Mouse (Mus musculus): ENCODE data around the gene Fhdc1. TPM values are rescaled to one million over a fixed set of nuclear protein-coding genes. Genes with fewer than 3 reads are reported as not detected.

The Fhdc1 gene
- polyA plus RNA-seq, 1 experiment from 2014 or later, result 20.0 TPM

DNA sequence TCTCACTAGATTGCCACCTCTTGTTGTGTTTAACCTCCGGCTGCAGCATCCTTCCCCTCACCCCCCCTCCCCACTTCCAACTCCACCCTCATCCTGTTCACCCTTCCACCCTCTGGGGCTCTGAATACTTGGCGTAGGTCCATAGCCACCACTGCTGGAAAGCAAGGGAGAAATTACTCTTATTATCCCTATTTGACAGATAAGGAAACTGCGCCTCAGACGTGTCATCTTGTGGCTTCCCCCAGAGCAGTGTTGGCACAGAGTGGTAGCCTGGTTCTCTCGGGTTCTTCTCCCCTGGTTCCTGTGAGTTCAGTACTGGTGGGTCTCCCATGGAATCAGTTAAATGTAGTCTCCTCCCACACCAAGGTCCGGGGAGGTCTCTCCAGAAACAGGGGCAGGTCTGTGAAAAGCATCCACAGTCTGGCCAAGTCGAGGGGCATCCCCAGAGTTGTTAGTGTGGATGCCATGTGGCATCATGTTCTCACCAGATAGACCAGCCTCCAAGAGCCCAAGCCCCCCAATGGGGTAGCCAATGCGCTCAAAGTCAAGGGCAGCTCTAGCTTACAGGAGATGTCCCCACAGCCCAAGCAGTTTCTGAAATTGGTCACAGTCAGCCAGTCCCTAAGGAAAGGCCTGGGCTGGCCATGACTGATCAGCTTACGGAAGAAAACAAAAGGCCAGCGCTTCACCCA, 12.7 kb downstream of the Fhdc1 start:
- H3K36me3 ChIP-seq (ENCODE audit: control insufficient read depth, insufficient read depth, low read length), result no peaks in the 10 kb centered on the region; the same call in 1 of the 2 replicates
- 46% methylated on average over 10 of the region's 10 CpGs for WGBS

DNA sequence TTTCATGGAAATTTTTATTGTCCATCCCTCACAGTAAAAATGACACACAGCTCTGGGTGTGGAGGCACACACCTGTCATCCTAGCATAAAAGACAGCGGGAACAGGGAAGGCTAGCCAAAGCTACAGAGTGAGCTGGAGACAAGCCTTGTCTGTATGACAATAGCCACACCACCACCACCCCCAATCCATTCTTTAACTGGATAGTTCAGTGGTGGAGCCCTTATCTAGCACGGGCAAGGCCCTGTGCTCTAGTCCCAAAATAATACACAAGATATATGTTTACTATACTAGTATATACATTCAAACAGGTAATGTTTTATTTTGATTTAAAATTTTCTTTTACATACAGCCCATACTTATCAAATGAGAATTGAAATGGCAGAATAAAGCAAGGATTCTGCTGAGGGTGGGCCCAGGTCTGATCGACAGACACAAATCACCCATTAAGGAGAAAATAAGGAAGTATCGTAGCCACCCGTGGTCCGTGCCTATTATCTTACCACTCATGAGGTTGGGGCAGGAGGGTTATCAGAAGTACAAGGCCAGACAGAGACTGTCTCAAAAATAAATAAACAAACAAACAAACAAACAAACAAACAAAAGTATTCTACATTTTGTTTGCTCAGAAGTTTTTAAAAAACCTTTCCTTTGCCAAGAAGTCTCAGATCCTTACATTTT, 14.3 kb downstream of the Fhdc1 start:
- no peak overlapping the region for H3K9ac ChIP-seq (ENCODE audit: low read length)
- H3K9me3 ChIP-seq (replicated peaks; ENCODE audit: control insufficient read depth, low read length), result no peaks in the 10 kb centered on the region
- peaks cover 32% of the 10 kb centered on the region for H3K4me1 ChIP-seq (ENCODE audit: control insufficient read depth, insufficient read depth, low read length)
- H3K4me3 ChIP-seq (replicated peaks; ENCODE audit: low read length), result no peak overlapping the region
- H3K27me3 ChIP-seq (ENCODE audit: control insufficient read depth, insufficient read depth, low read length), result no peaks in the 10 kb centered on the region
- H3K36me3 ChIP-seq (ENCODE audit: control insufficient read depth, insufficient read depth, low read length), result no peaks in the 10 kb centered on the region; the same call in 1 of the 2 replicates
- H3K27ac ChIP-seq (ENCODE audit: low read length), result no peak overlapping the region
- 77% methylated on average over 6 of the region's 6 CpGs for WGBS
- ATAC-seq (ENCODE audit: insufficient read depth, low FRiP score), result no peak
- H3K4me2 ChIP-seq (ENCODE audit: low read depth, low read length), result no peak overlapping the region

More for the DNA sequence above, 12.7 kb downstream of the Fhdc1 start:
- no peak overlapping the region for H3K9ac ChIP-seq (ENCODE audit: low read length)
- peaks cover 24% of the 10 kb centered on the region for H3K4me1 ChIP-seq (ENCODE audit: control insufficient read depth, insufficient read depth, low read length)
- no peaks in the 10 kb centered on the region for H3K9me3 ChIP-seq (replicated peaks; ENCODE audit: control insufficient read depth, low read length)
- no peak overlapping the region for H3K27ac ChIP-seq (ENCODE audit: low read length)
- ATAC-seq (ENCODE audit: insufficient read depth, low FRiP score), result no peak
- no peaks in the 10 kb centered on the region for H3K27me3 ChIP-seq (ENCODE audit: control insufficient read depth, insufficient read depth, low read length)
- no peak overlapping the region for H3K4me2 ChIP-seq (ENCODE audit: low read depth, low read length)
- no peak overlapping the region for H3K4me3 ChIP-seq (replicated peaks; ENCODE audit: low read length)

DNA sequence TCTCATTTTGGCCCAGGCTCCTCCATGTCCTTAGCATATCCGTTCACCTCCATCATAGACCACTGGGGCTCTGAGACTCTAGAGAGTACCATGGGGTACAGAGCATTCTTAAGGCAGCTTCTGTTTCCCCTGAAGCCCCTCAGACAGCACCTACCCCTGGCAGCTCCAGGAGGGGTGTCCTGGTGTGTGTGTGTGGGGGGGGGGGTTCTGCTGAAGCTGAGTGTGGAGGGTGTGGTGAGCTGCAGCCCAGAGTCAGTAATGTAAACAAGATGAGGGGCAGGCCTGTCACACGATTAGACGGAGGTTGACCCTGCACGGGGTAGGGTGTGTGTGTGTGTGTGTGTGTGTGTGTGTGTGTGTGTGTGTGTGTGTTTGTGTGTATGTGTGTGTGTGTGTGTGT, 18.5 kb downstream of the Fhdc1 start:
- Histone ChIP-seq H3K9ac (ENCODE audit: low read length) (no peak overlapping the region), H3K4me1 (ENCODE audit: control insufficient read depth, insufficient read depth, low read length) (peaks cover 30% of the 10 kb centered on the region), H3K4me2 (ENCODE audit: low read depth, low read length) (no peak overlapping the region), H3K4me3 (replicated peaks; ENCODE audit: low read length) (no peak overlapping the region), H3K27me3 (ENCODE audit: control insufficient read depth, insufficient read depth, low read length) (no peaks in the 10 kb centered on the region), H3K9me3 (replicated peaks; ENCODE audit: control insufficient read depth, low read length) (no peaks in the 10 kb centered on the region), H3K27ac (ENCODE audit: low read length) (peak overlapping the region; percentile 54), H3K36me3 (ENCODE audit: control insufficient read depth, insufficient read depth, low read length) (no peaks in the 10 kb centered on the region)
- 15% methylated on average over 4 of the region's 4 CpGs for WGBS
- ATAC-seq (ENCODE audit: insufficient read depth, low FRiP score), result 0 out of 2 replicates have a peak, but pooled peaks have one; percentile 45

DNA sequence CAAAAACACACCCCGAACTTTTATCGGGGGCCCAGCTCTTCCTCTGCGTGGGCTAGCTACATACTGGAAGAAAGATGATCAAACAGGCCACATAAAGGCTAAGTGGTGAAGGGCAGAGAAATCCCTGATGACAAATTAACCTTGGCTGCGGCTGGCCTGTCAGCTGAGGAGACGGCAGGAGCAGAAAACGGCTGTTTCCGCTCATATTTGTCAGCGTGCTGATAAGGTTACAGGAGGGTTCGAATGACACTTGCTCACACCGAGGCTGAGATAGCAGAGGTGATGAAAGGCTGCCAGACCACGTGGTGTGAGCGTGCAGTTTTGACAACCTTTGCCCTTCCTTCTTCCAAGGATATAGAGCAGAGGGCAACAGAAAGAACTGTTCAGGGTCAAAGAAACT, 19.3 kb downstream of the Fhdc1 start:
- Histone ChIP-seq H3K4me3 (replicated peaks; ENCODE audit: low read length) (no peak overlapping the region), H3K36me3 (ENCODE audit: control insufficient read depth, insufficient read depth, low read length) (no peaks in the 10 kb centered on the region), H3K4me1 (ENCODE audit: control insufficient read depth, insufficient read depth, low read length) (peaks cover 33% of the 10 kb centered on the region), H3K9ac (ENCODE audit: low read length) (peak overlapping the region; percentile 28; the same call in 1 of the 2 replicates), H3K4me2 (ENCODE audit: low read depth, low read length) (peak overlapping the region; percentile 28), H3K27me3 (ENCODE audit: control insufficient read depth, insufficient read depth, low read length) (no peaks in the 10 kb centered on the region), H3K27ac (ENCODE audit: low read length) (peak overlapping the region; percentile 54), H3K9me3 (replicated peaks; ENCODE audit: control insufficient read depth, low read length) (no peaks in the 10 kb centered on the region)
- WGBS, result 5% methylated on average over 12 of the region's 12 CpGs
- peak; percentile 74 for ATAC-seq (ENCODE audit: insufficient read depth, low FRiP score)

DNA sequence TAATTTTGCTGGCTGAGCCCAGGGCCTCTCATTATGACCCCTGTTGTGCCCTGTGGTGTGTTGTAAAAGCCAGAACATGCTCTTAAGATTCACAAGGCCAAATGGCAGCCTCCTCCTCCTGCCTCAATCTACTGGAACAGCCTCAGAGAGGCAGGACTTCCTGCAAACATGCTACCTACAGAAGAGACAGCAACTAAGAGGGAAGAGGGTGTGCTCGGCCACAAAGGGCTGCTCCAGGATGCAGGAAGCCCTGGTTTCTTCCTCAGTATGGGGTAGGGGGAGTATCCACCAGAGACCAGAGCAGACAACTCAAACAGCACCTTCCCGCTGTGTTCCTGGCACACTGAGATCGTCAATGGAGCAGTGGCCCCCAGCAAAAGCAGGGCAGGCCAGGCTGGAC, 19.7 kb downstream of the Fhdc1 start:
- peak overlapping the region; percentile 54 for H3K27ac ChIP-seq (ENCODE audit: low read length)
- H3K9me3 ChIP-seq (replicated peaks; ENCODE audit: control insufficient read depth, low read length), result no peaks in the 10 kb centered on the region
- H3K4me2 ChIP-seq (ENCODE audit: low read depth, low read length), result no peak overlapping the region
- no peaks in the 10 kb centered on the region for H3K27me3 ChIP-seq (ENCODE audit: control insufficient read depth, insufficient read depth, low read length)
- peak overlapping the region; percentile 0; the same call in 1 of the 2 replicates for H3K9ac ChIP-seq (ENCODE audit: low read length)
- H3K36me3 ChIP-seq (ENCODE audit: control insufficient read depth, insufficient read depth, low read length), result no peaks in the 10 kb centered on the region
- peaks cover 34% of the 10 kb centered on the region for H3K4me1 ChIP-seq (ENCODE audit: control insufficient read depth, insufficient read depth, low read length)
- ATAC-seq (ENCODE audit: insufficient read depth, low FRiP score), result no peak
- H3K4me3 ChIP-seq (replicated peaks; ENCODE audit: low read length), result no peak overlapping the region
- 24% methylated on average over 3 of the region's 3 CpGs for WGBS

DNA sequence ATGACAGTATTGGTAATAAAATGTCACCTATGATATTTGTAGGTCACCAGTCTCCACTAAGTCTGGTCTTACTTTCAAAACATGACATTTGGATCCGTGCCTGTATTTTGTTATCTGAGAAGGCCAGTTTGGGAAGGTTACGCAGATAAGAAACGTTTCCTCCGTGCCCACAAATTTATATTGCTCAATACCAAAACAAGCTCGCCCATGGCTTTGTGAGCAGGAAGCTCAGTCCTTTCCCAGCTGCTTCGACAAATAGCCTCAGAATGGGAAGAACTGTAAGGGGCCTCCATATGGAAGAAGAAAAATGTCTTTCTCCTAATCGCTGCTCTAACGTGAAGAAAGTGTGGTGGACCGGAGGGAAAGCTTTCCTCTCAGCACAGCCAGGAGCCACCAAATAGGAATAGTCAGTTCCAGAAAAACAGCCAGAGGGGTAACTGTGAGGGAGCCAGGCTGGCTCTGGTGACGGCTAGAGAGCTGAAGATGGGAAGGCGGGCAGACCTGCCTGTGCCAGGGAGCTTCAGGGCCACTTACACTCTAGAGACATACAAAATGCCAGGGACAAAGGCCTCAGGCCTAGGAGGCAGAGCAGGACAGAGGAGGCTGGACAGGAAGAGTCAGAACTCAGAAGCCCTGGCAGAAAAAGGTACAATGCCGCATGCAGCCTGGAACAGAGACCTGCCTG, 24.4 kb downstream of the Fhdc1 start:
- Histone ChIP-seq H3K36me3 (ENCODE audit: control insufficient read depth, insufficient read depth, low read length) (no peaks in the 10 kb centered on the region), H3K27me3 (ENCODE audit: control insufficient read depth, insufficient read depth, low read length) (no peaks in the 10 kb centered on the region), H3K4me3 (replicated peaks; ENCODE audit: low read length) (no peak overlapping the region), H3K9me3 (replicated peaks; ENCODE audit: control insufficient read depth, low read length) (no peaks in the 10 kb centered on the region), H3K4me1 (ENCODE audit: control insufficient read depth, insufficient read depth, low read length) (peaks cover 18% of the 10 kb centered on the region), H3K4me2 (ENCODE audit: low read depth, low read length) (no peak overlapping the region), H3K27ac (ENCODE audit: low read length) (no peak overlapping the region), H3K9ac (ENCODE audit: low read length) (no peak overlapping the region)
- ATAC-seq (ENCODE audit: insufficient read depth, low FRiP score), result no peak
- 53% methylated on average over 12 of the region's 12 CpGs for WGBS

DNA sequence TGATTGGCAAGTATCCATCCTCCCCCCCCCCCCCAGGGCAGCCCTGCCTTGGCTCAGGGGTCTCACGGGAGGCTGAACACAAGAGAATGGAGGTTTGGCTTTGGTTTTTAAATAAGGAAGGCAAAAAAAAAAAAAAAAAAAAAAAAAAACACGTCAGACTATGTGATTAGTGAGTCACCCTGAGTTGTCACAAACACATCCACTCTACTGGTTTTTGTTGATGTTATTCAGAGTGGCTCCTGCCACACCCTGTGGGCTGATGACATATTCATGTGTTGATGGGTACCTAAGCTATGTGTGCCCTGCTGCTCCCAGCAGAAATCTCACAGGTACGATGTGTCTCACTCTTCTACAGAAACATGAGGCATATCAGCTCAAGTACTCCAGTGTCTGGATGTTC, 29.6 kb downstream of the Fhdc1 start:
- Histone ChIP-seq H3K27ac (ENCODE audit: low read length) (no peak overlapping the region), H3K4me3 (replicated peaks; ENCODE audit: low read length) (no peak overlapping the region), H3K9me3 (replicated peaks; ENCODE audit: control insufficient read depth, low read length) (no peaks in the 10 kb centered on the region), H3K9ac (ENCODE audit: low read length) (no peak overlapping the region), H3K4me2 (ENCODE audit: low read depth, low read length) (no peak overlapping the region), H3K4me1 (ENCODE audit: control insufficient read depth, insufficient read depth, low read length) (peaks cover 3% of the 10 kb centered on the region; the same call in 1 of the 2 replicates), H3K27me3 (ENCODE audit: control insufficient read depth, insufficient read depth, low read length) (no peaks in the 10 kb centered on the region), H3K36me3 (ENCODE audit: control insufficient read depth, insufficient read depth, low read length) (no peaks in the 10 kb centered on the region)
- 68% methylated on average over 3 of the region's 3 CpGs for WGBS
- ATAC-seq (ENCODE audit: insufficient read depth, low FRiP score), result no peak

DNA sequence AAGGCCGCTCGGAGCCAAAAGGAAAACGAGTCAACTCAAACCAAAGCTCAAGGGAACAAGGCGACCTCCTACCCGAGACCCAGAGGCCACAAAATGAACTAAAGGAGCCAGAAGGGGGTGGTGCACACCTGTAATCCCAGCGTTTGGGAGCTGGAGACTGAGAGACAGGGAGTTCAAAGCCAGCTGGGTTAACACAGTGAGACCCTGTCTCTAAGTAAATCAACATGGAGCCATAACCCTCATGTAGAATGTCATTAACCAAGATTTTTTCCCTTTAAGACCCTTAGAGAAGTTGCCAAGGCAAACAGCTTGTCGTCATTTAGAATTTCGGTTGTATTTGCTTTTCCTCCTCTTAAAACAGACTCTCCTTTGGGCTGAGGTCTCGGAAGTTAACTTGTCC, 31.2 kb downstream of the Fhdc1 start:
- H3K4me2 ChIP-seq (ENCODE audit: low read depth, low read length), result no peak overlapping the region
- H3K9me3 ChIP-seq (replicated peaks; ENCODE audit: control insufficient read depth, low read length), result no peaks in the 10 kb centered on the region
- H3K4me3 ChIP-seq (replicated peaks; ENCODE audit: low read length), result no peak overlapping the region
- no peak for ATAC-seq (ENCODE audit: insufficient read depth, low FRiP score)
- WGBS, result 79% methylated on average over 9 of the region's 9 CpGs
- no peaks in the 10 kb centered on the region for H3K36me3 ChIP-seq (ENCODE audit: control insufficient read depth, insufficient read depth, low read length)
- peaks cover 3% of the 10 kb centered on the region; the same call in 1 of the 2 replicates for H3K4me1 ChIP-seq (ENCODE audit: control insufficient read depth, insufficient read depth, low read length)
- no peak overlapping the region for H3K9ac ChIP-seq (ENCODE audit: low read length)
- H3K27ac ChIP-seq (ENCODE audit: low read length), result no peak overlapping the region
- H3K27me3 ChIP-seq (ENCODE audit: control insufficient read depth, insufficient read depth, low read length), result no peaks in the 10 kb centered on the region

DNA sequence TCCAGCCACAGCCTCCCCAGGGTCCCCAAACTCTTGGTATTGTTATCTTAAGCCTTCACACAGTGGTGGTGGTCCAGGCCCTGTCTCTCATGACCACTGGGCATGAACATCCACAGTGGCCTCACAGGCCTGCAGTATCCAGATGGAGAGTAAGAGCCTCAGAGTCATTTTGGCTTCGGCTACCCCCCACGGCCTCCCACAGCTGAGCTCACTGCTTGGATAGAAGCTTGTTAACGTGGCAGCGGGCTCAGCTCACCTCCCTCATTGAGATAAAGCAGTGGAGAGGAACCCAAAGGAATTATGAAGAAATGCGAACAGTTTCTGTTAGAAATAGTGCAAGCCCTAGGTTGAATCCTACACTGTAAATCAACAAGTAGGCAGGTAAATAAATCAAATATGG, 32.4 kb downstream of the Fhdc1 start:
- ATAC-seq (ENCODE audit: insufficient read depth, low FRiP score), result no peak
- Histone ChIP-seq H3K4me3 (replicated peaks; ENCODE audit: low read length) (no peak overlapping the region), H3K9me3 (replicated peaks; ENCODE audit: control insufficient read depth, low read length) (no peaks in the 10 kb centered on the region), H3K36me3 (ENCODE audit: control insufficient read depth, insufficient read depth, low read length) (no peaks in the 10 kb centered on the region), H3K27ac (ENCODE audit: low read length) (no peak overlapping the region), H3K9ac (ENCODE audit: low read length) (0 out of 2 replicates have a peak overlapping the region, but pooled peaks have one; percentile 14), H3K27me3 (ENCODE audit: control insufficient read depth, insufficient read depth, low read length) (no peaks in the 10 kb centered on the region), H3K4me1 (ENCODE audit: control insufficient read depth, insufficient read depth, low read length) (peaks cover 3% of the 10 kb centered on the region; the same call in 1 of the 2 replicates), H3K4me2 (ENCODE audit: low read depth, low read length) (no peak overlapping the region)
- 70% methylated on average over 5 of the region's 5 CpGs for WGBS

Measured in stomach, embryonic 16.5 days (tissue).